Mouse (Mus musculus): Measurements from ENCODE around the gene Sema5a. TPM values are rescaled to one million over a fixed set of nuclear protein-coding genes. Genes with fewer than 3 reads are reported as not detected.

The Sema5a gene
- polyA plus RNA-seq, 1 experiment from 2014 or later = 8.3 TPM

DNA sequence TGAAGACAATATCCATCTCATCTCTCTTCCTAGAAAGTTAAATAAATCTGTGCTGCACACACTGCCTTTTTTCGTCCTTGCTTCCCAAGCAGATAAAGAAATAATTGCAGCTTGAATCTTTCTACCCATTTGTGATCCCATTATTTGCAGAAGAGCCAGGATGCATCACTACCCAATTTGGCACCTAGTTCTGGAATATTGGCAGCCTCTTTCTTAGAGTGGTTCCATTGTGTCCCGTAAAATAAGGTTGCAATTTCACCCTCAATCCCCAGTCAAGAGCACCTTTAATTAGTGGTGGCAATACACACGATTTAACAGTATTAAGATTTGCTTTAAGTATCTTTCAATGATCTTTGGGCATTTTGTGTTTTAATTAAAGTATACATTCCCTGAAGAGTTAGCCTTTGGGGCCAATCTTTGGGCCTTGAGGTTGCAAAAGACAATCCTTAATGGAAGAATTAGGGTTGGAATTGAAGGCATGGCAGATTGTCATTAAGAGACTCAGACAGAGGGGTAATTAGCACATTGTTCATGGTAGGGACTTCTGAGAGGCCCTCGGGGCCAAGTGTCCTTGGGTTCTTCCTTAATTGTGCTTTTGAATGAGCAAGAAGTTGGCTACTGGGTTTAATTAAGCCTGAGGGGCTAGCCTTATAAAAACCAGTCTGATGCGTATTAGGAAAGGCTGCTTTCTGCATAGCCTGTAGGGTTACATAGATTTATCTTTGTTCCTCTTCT is 14.9 kb downstream of the Sema5a start:
- Histone ChIP-seq H3K4me1 (peaks cover 39% of the 10 kb centered on the region), H3K36me3 (replicated peaks) (no peaks in the 10 kb centered on the region), H3K27me3 (ENCODE audit: poor library complexity, severe bottlenecking) (no peaks in the 10 kb centered on the region), H3K9me3 (no peaks in the 10 kb centered on the region), H3K4me3 (no peak overlapping the region), H3K27ac (no peak overlapping the region)
- 38% methylated on average over 5 of the region's 5 CpGs for WGBS
- DNase-seq (ENCODE audit: extremely low spot score, low spot score) = no peak

DNA sequence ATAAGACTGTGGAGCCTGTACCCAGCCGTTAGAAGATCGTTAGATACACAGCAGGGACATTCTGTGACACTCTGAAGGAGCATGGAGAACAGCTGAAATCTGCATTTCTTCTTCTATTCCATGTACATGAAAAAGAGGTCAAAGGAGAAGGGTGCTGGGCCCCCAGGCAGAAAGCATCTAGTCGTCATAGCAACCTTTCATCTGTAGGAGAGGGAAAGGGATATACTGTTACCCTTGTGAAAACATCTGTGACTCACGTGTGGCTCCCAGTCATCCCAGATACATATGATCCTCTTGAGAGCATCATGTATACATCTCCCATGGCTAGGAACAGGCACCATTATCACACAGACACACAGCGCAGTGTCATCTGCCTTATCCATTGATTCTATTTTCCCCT is 16.3 kb downstream of the Sema5a start:
- no peak overlapping the region for H3K27ac ChIP-seq
- H3K4me3 ChIP-seq = no peak overlapping the region
- H3K9me3 ChIP-seq = no peaks in the 10 kb centered on the region
- no peaks in the 10 kb centered on the region for H3K36me3 ChIP-seq (replicated peaks)
- H3K4me1 ChIP-seq = peaks cover 45% of the 10 kb centered on the region
- no peaks in the 10 kb centered on the region for H3K27me3 ChIP-seq (ENCODE audit: poor library complexity, severe bottlenecking)
- DNase-seq (ENCODE audit: extremely low spot score, low spot score) = no peak
- WGBS = 46% methylated on average over 5 of the region's 5 CpGs

GRCm38 (mm10) chr15:32263651-32264050 is 19.0 kb downstream of the Sema5a start:
- Histone ChIP-seq H3K4me3 (no peak overlapping the region), H3K27me3 (ENCODE audit: poor library complexity, severe bottlenecking) (no peaks in the 10 kb centered on the region), H3K4me1 (peaks cover 41% of the 10 kb centered on the region), H3K27ac (no peak overlapping the region), H3K36me3 (replicated peaks) (no peaks in the 10 kb centered on the region), H3K9me3 (no peaks in the 10 kb centered on the region)
- 60% methylated on average over 3 of the region's 3 CpGs for WGBS
- no peak for DNase-seq (ENCODE audit: extremely low spot score, low spot score)

GRCm38 (mm10) chr15:32264822-32265377 is 20.3 kb downstream of the Sema5a start:
- Histone ChIP-seq H3K27ac (no peak overlapping the region), H3K27me3 (ENCODE audit: poor library complexity, severe bottlenecking) (no peaks in the 10 kb centered on the region), H3K9me3 (no peaks in the 10 kb centered on the region), H3K4me1 (peaks cover 35% of the 10 kb centered on the region), H3K4me3 (no peak overlapping the region), H3K36me3 (replicated peaks) (no peaks in the 10 kb centered on the region)
- 92% methylated on average over 7 of the region's 7 CpGs for WGBS
- DNase-seq (ENCODE audit: extremely low spot score, low spot score) = no peak

DNA sequence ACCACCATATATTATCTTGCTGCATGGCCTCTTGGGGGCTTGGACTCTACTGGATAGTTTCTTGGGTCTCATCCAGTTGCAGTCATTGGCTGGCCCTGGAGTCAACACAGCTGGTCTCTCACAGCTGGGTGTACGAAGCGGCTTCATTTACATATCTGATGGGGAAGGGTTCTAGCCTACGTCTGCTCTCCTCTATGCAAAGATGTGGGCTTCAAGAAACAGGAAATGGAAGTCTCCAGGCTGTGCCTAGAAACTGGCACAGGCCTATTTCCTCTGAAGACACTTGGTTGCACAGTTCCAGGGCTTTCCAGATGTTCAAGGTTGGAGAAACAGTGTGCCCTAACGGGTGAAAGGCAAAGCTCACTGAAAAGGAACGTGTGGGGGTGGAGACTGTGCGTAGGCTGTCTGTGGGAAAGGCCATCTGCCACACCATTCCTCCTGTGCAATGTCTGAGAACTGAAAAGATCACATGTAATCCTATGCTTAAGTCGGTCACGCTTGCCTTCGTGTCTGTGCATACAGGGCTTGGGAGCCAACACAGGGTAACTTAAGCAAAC is 20.8 kb downstream of the Sema5a start:
- 88% methylated on average over 9 of the region's 9 CpGs for WGBS
- H3K9me3 ChIP-seq = no peaks in the 10 kb centered on the region
- no peak for DNase-seq (ENCODE audit: extremely low spot score, low spot score)
- H3K27ac ChIP-seq = no peak overlapping the region
- no peak overlapping the region for H3K4me3 ChIP-seq
- peaks cover 34% of the 10 kb centered on the region for H3K4me1 ChIP-seq
- no peaks in the 10 kb centered on the region for H3K27me3 ChIP-seq (ENCODE audit: poor library complexity, severe bottlenecking)
- no peaks in the 10 kb centered on the region for H3K36me3 ChIP-seq (replicated peaks)

DNA sequence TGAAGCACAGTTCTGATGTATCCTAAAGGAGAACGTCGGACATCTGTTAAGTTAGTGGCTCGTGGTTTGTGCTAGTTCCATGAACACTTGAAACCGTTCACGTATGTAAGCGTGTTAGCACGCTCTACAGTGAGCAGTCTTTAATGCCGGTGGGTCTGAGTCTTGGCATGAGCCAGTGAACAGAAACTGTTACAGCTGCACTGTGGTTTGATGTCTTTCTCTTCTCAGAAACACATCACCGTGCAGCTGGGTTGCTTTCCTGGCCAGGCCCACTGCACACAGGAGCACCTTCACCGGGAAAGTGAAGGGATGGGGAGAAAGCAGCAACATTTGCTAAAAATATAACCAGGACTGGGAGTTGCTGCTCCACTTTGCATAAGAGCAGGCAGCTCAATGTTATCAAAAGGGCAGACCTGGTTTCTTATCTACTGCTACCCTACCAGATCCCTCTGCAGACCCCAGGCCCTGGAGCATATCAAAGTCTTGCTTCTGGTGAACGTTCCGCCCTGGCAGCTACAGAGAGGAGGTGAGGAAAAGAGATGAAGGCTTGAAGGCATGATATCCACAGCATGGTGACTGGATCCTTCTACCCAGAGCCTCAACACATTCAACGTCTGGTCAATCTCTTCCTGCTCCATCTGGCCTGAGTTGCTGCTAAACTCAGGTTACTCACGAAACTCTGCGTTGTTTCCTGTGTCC is 21.7 kb downstream of the Sema5a start:
- DNase-seq (ENCODE audit: extremely low spot score, low spot score) = no peak
- H3K4me1 ChIP-seq = peaks cover 25% of the 10 kb centered on the region
- no peaks in the 10 kb centered on the region for H3K27me3 ChIP-seq (ENCODE audit: poor library complexity, severe bottlenecking)
- H3K36me3 ChIP-seq (replicated peaks) = 0 out of 2 replicates have a peak, but pooled peaks cover under 1% of the 10 kb centered on the region
- H3K4me3 ChIP-seq = no peak overlapping the region
- WGBS = 89% methylated on average over 15 of the region's 15 CpGs
- H3K9me3 ChIP-seq = no peaks in the 10 kb centered on the region
- no peak overlapping the region for H3K27ac ChIP-seq

DNA sequence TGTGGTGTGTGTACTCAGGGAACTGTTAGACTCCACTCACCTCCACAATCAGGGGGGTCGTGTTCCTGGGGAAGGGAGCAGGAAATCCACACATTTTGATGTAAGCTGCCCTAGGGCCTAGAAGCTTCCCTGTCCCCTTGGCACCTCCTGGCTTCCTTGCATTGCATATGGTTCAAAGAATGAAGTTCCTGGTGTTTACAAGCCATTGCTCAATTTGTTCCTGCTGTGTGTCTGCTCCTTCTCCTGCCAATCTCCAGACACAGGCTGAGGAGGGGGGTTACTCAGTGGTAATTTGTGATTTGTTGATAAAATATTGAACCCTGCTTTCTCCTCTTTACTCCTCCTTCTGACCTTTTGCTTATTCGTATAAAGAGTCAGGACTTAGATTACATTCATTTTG is 25.5 kb downstream of the Sema5a start:
- Histone ChIP-seq H3K9me3 (no peaks in the 10 kb centered on the region), H3K27me3 (ENCODE audit: poor library complexity, severe bottlenecking) (no peaks in the 10 kb centered on the region), H3K4me1 (peaks cover 21% of the 10 kb centered on the region), H3K36me3 (replicated peaks) (0 out of 2 replicates have a peak, but pooled peaks cover 5% of the 10 kb centered on the region), H3K4me3 (no peak overlapping the region), H3K27ac (no peak overlapping the region)
- 55% methylated on average over 2 of the region's 2 CpGs for WGBS
- DNase-seq (ENCODE audit: extremely low spot score, low spot score) = no peak

GRCm38 (mm10) chr15:32273925-32274324 is 29.3 kb downstream of the Sema5a start:
- H3K27ac ChIP-seq = no peak overlapping the region
- DNase-seq (ENCODE audit: extremely low spot score, low spot score) = no peak
- no peaks in the 10 kb centered on the region for H3K27me3 ChIP-seq (ENCODE audit: poor library complexity, severe bottlenecking)
- H3K4me1 ChIP-seq = peaks cover 16% of the 10 kb centered on the region
- H3K9me3 ChIP-seq = no peaks in the 10 kb centered on the region
- H3K4me3 ChIP-seq = no peak overlapping the region
- 0 out of 2 replicates have a peak, but pooled peaks cover 5% of the 10 kb centered on the region for H3K36me3 ChIP-seq (replicated peaks)
- 91% methylated on average over 6 of the region's 6 CpGs for WGBS

DNA sequence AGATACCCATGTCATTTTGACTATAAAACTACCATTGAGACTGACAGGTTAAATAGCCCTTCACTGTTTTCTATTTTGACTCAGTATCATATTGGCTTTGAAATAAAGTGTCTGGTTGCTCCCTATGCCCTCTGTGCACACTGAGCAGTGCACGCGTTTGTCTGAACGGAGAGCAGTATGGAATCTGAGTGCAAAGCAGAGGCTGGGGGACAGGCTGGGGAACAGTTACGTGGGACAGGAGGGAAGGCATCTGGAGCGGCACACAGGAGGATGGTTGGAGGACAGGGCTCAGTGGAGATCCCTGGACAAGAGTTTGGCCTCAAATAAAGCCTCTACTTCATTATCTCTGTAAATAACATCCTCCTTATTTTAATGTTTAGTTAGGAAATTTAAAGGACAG is 30.4 kb downstream of the Sema5a start:
- H3K4me3 ChIP-seq = no peak overlapping the region
- peaks cover 11% of the 10 kb centered on the region for H3K4me1 ChIP-seq
- 0 out of 2 replicates have a peak, but pooled peaks cover 5% of the 10 kb centered on the region for H3K36me3 ChIP-seq (replicated peaks)
- no peaks in the 10 kb centered on the region for H3K27me3 ChIP-seq (ENCODE audit: poor library complexity, severe bottlenecking)
- H3K27ac ChIP-seq = no peak overlapping the region
- DNase-seq (ENCODE audit: extremely low spot score, low spot score) = no peak
- H3K9me3 ChIP-seq = no peaks in the 10 kb centered on the region
- WGBS = 90% methylated on average over 5 of the region's 5 CpGs

DNA sequence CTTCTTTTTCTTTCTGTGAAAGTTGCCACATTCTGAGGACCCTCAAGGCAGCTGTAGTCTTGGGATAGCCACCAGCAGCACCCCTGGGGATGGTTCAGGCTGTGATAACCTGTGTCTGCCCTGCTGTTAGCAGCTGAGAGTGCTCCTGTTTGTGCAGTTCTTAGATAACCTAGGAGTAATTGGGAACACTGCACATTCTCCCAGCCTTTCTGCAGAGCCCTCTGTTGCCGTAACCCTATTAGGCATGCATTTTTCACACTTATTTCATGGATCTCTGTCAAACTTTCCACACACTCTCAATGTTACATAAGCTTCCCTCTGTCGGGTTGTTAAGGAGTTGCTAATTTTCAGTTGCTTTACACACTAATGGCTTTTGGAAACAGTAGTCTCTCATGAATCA is 34.0 kb downstream of the Sema5a start:
- H3K27me3 ChIP-seq (ENCODE audit: poor library complexity, severe bottlenecking) = no peaks in the 10 kb centered on the region
- H3K4me3 ChIP-seq = no peak overlapping the region
- no peaks in the 10 kb centered on the region for H3K36me3 ChIP-seq (replicated peaks)
- peaks cover 8% of the 10 kb centered on the region for H3K4me1 ChIP-seq
- H3K27ac ChIP-seq = no peak overlapping the region
- H3K9me3 ChIP-seq = no peaks in the 10 kb centered on the region
- 61% methylated on average over 2 of the region's 2 CpGs for WGBS
- DNase-seq (ENCODE audit: extremely low spot score, low spot score) = no peak

GRCm38 (mm10) chr15:32281374-32281773 is 36.8 kb downstream of the Sema5a start:
- no peak for DNase-seq (ENCODE audit: extremely low spot score, low spot score)
- Histone ChIP-seq H3K36me3 (replicated peaks) (no peaks in the 10 kb centered on the region), H3K9me3 (no peaks in the 10 kb centered on the region), H3K27ac (no peak overlapping the region), H3K4me1 (no peaks in the 10 kb centered on the region), H3K4me3 (no peak overlapping the region), H3K27me3 (ENCODE audit: poor library complexity, severe bottlenecking) (no peaks in the 10 kb centered on the region)
- 91% methylated on average over 4 of the region's 4 CpGs for WGBS

DNA sequence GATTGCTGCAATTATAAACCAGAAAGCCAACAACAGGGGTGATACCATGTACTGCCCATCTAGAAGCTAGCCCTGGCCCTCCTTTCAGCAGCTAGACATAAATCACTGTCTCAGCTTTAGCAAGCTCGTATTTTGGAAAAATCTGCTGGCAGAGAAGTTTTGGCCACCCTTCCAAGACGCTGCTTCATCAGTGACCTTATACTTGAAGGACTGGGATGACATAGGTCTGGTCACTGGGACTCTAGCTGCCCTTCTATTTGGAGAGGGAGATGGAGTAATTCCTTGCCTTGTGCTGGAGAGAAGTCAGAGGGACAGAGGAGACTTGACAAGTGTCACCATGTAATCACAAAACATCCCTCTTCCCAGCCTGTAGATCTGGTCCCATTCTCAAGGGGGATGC is 40.1 kb downstream of the Sema5a start:
- H3K4me3 ChIP-seq = no peak overlapping the region
- 0 out of 2 replicates have a peak, but pooled peaks cover 4% of the 10 kb centered on the region for H3K4me1 ChIP-seq
- H3K36me3 ChIP-seq (replicated peaks) = no peaks in the 10 kb centered on the region
- H3K27me3 ChIP-seq (ENCODE audit: poor library complexity, severe bottlenecking) = no peaks in the 10 kb centered on the region
- 88% methylated on average over 2 of the region's 2 CpGs for WGBS
- H3K27ac ChIP-seq = no peak overlapping the region
- H3K9me3 ChIP-seq = no peaks in the 10 kb centered on the region
- DNase-seq (ENCODE audit: extremely low spot score, low spot score) = no peak

DNA sequence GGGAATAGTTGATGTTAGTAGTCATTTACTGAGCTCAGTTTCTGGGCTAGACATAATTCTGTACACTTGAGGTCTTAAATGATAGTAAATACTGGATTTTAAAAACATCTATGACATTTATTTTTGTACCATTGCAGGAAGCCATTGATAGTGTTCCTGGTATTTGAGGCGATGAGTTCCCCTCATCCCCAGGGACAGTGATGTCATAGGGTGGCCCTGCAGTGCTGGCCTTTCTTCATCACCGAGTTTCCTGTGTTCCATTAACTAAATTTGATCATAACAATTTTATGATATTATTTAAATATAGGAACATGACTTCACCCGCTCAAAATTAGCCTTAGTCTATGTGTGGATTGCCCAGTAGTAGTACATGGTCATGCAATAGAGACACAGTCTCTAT is 41.7 kb downstream of the Sema5a start:
- H3K36me3 ChIP-seq (replicated peaks) = no peaks in the 10 kb centered on the region
- no peak for DNase-seq (ENCODE audit: extremely low spot score, low spot score)
- H3K27me3 ChIP-seq (ENCODE audit: poor library complexity, severe bottlenecking) = no peaks in the 10 kb centered on the region
- H3K4me1 ChIP-seq = 0 out of 2 replicates have a peak, but pooled peaks cover 4% of the 10 kb centered on the region
- H3K27ac ChIP-seq = no peak overlapping the region
- H3K4me3 ChIP-seq = no peak overlapping the region
- no peaks in the 10 kb centered on the region for H3K9me3 ChIP-seq
- 90% methylated on average over 3 of the region's 3 CpGs for WGBS

Measured in forebrain, embryonic 10.5 days (tissue).